Mouse (Mus musculus) hindbrain, embryonic 13.5 days (tissue): ENCODE results near the gene Pros1. TPM values are rescaled to one million over a fixed set of nuclear protein-coding genes. Genes with fewer than 3 reads are reported as not detected.
A peak's percentile ranks its signal among the peaks of the same experiment; 100 is the strongest.

Experiments used
- ATAC-seq: fragments of 200-750 bp; cut with Nextera tagmentation; 2 replicates; pipeline ENCODE4 v1.8.0; 2017; ENCODE audit warnings: moderate TSS enrichment; ENCODE audit not compliant: low FRiP score
- H3K27ac ChIP-seq: fragments of 300-500 bp; sonication (generic); 2 replicates; pipeline ENCODE4 v1.5.1; 2015; ENCODE audit warnings: inconsistent platforms, mild to moderate bottlenecking, moderate library complexity
- H3K27me3 ChIP-seq: fragments of 300-500 bp; sonication (generic); 2 replicates; pipeline ENCODE4 v1.6.1; 2015; ENCODE audit warnings: mild to moderate bottlenecking, inconsistent platforms
- H3K36me3 ChIP-seq: fragments of 300-500 bp; sonication (generic); 2 replicates; pipeline ENCODE4 v1.6.1; 2015; ENCODE audit warnings: mild to moderate bottlenecking, inconsistent platforms
- H3K4me1 ChIP-seq: fragments of 300-500 bp; sonication (generic); replicated peaks from 2 replicates; pipeline ENCODE4 v1.6.1; 2015; ENCODE audit warnings: inconsistent platforms
- H3K4me2 ChIP-seq: fragments of 300-500 bp; sonication (generic); 2 replicates; pipeline ENCODE4 v1.6.1; 2015; ENCODE audit warnings: inconsistent platforms, mild to moderate bottlenecking, moderate library complexity
- H3K4me3 ChIP-seq: fragments of 300-500 bp; sonication (generic); 2 replicates; pipeline ENCODE4 v1.5.1; 2015; ENCODE audit warnings: mild to moderate bottlenecking, inconsistent platforms
- H3K9ac ChIP-seq: fragments of 300-500 bp; sonication (generic); 2 replicates; pipeline ENCODE4 v1.6.1; 2015; ENCODE audit warnings: mild to moderate bottlenecking, inconsistent platforms
- H3K9me3 ChIP-seq: fragments of 300-500 bp; sonication (generic); 2 replicates; pipeline ENCODE4 v1.6.1; 2016; ENCODE audit warnings: inconsistent platforms
- WGBS: fragments of 180-500 bp; shearing (Covaris S2); methylation state at CpG from one replicate; pipeline ENCODE4 v1.1.7; 2015; 5-methylcytosine and 5-hydroxymethylcytosine counted together
- polyA plus RNA-seq: library from polyadenylated mRNA; unstranded; fragments of >200 nt; fragmentation: Nextera tagmentation; extraction: Ambion mirVana; gene quantifications from 2 replicates; pipeline ENCODE4 v1.2.1, GENCODE M21; 2015

Pros1 gene
- polyA plus RNA-seq, 1 experiment from 2014 or later = 12.3 TPM

DNA sequence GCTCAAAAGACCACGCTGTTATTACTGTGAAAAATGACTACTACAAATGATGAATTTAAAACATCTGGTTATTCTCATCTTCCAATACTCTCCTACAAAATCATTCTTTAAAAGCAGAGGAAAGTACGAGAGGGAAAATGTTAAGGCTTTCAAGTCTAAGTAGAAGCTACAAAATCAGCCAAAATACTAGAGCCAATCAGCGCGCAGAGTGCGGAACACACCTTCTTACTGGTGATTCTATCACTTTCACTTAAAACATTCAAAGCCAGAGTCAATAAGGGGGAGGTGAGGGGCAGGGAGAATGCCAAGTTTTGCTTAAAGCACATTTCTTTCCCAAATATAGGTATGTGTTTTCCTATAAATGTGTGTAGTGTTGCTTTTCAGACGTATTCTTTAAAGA is 8.8 kb upstream of the Pros1 start:
- no peaks in the 10 kb centered on the region for H3K36me3 ChIP-seq
- no peak overlapping the region for H3K27ac ChIP-seq
- no peak overlapping the region for H3K9ac ChIP-seq
- H3K4me3 ChIP-seq = peak overlapping the region; percentile 92; the same call in 1 of the 2 replicates
- H3K4me2 ChIP-seq = peak overlapping the region; percentile 82
- H3K4me1 ChIP-seq = peaks cover 16% of the 10 kb centered on the region
- WGBS = 90% methylated on average over 6 of the region's 6 CpGs
- no peaks in the 10 kb centered on the region for H3K27me3 ChIP-seq
- ATAC-seq = no peak
- H3K9me3 ChIP-seq = no peaks in the 10 kb centered on the region

DNA sequence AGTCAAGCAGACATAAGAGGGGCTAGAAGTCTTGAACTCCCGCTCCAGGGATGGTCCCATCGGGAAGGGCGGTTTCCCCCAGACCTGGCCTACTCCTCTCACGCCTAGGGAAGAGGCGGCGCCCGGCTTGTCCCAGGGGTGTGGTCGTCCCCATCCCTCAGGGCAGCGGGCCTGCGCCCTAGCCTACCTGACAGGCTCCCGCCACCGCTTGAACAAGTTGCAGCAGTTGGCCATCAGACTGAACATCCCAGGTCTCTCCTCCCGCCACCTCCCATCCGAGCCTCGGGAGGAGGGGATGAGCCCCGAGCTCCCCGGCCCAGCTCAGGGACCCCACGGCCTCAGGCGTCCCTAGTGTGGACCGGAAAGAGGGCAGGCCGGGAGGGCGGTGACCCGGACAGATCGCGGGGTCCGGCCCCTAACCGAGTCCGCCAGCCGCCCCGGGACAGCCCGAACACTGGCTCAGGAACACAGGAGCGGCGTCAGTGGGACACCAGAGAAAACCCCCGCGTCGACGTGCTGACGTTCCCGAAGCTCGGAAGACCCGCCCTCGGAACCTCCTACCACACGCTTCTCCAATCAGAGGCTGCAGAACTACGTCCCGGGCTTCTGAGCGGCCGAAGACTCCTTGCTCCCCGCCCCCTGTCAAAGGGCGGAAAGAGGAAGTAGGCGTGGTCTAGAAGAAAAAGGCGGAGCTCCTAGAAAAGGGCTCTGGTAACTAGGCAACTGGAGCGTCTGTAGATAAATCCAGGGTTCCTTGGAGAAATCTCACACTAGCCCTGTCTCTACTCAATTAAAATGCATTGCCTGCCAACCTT is 7.4 kb upstream of the Pros1 start, which contains the start of gene Arl13b:
Gene Arl13b, minus strand, starts transcription at position 543 of the 815 bp plus-strand sequence.
- H3K27me3 ChIP-seq = no peaks in the 10 kb centered on the region
- peak within 1 kb of the TSS; percentile 85 for H3K27ac ChIP-seq
- peak within 1 kb of the TSS; percentile 90 for H3K9ac ChIP-seq
- ATAC-seq = peak; percentile 100
- peaks cover 16% of the 10 kb centered on the region for H3K4me1 ChIP-seq
- H3K9me3 ChIP-seq = no peaks in the 10 kb centered on the region
- H3K4me2 ChIP-seq = peak within 1 kb of the TSS; percentile 82
- no peaks in the 10 kb centered on the region for H3K36me3 ChIP-seq
- peak within 1 kb of the TSS; percentile 92 for H3K4me3 ChIP-seq
- under 1% methylated on average over 51 of the region's 52 CpGs for WGBS

DNA sequence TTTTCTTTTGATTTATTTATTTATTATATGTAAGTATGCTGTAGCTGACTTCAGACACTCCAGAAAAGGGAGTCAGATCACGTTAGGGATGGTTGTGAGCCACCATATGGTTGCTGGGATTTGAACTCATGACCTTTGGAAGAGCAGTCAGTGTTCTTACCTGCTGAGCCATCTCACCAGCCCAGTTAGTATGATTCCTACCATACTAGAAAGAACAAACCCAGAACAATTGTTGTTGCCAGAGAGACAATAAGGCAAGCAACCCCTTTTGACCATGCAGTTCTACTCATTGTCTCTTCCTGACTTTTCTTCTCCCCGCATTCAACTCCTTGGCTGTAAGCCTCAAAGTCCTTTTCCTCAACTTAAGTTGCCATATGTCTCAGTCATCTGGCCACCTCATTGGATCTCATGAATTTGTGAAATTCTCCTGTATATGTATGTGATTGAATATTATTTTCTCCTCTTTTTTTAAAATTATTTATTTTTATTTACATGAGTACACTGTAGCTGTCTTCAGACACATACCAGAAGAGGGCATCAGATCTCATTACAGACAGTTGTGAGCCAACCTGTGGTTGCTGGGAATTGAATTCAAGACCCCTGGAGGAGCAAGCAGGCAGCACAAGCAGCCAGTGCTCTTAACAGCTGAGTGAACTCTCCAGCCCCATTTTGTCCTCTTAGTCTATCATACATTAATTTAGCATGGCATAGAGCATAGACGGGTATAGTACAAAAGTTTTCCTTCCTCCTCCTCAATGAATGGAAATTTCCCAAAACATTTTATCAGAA is 1.4 kb upstream of the Pros1 start:
- Histone ChIP-seq H3K4me2 (no peak overlapping the region), H3K27ac (no peak overlapping the region), H3K4me1 (0 out of 2 replicates have a peak, but pooled peaks cover 8% of the 10 kb centered on the region), H3K9ac (no peak overlapping the region), H3K27me3 (0 out of 2 replicates have a peak, but pooled peaks cover 3% of the 10 kb centered on the region), H3K36me3 (no peaks in the 10 kb centered on the region), H3K9me3 (no peaks in the 10 kb centered on the region), H3K4me3 (no peak overlapping the region)
- 81% methylated on average over 3 of the region's 3 CpGs for WGBS
- ATAC-seq = no peak

DNA sequence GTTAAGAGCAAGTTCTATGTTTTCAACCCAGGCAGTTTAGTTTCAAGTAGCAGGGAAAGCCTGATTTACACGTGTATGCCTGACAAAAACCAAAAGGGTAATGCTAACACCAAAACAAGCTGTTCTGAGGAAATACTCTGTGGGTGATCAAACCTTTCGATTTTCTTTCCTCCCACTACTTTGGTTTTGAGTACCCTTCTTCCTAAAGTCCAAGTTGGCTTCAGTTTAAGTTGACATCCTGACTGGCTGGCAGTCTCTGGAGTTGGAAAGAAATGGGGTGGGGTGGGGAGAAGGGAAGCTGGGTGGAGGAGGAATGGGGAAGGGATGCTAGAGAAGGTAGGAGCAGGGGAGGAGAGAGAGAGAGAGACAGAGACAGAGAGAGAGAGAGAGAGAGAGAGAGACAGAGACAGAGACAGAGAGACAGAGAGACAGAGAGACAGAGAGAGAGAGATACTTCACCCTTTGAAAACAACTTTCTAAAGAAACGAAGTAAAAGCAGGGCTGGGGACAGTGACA is 438 bp upstream of the Pros1 start:
- H3K36me3 ChIP-seq = no peaks in the 10 kb centered on the region
- H3K9me3 ChIP-seq = no peaks in the 10 kb centered on the region
- 17% methylated on average over 3 of the region's 3 CpGs for WGBS
- peak overlapping the region; percentile 88 for H3K4me2 ChIP-seq
- H3K4me1 ChIP-seq = 0 out of 2 replicates have a peak, but pooled peaks cover 8% of the 10 kb centered on the region
- peak; percentile 52; the same call in 1 of the 2 replicates for ATAC-seq
- H3K27me3 ChIP-seq = 0 out of 2 replicates have a peak, but pooled peaks cover 3% of the 10 kb centered on the region
- H3K4me3 ChIP-seq = peak overlapping the region; percentile 56
- no peak overlapping the region for H3K27ac ChIP-seq
- H3K9ac ChIP-seq = peak overlapping the region; percentile 82

DNA sequence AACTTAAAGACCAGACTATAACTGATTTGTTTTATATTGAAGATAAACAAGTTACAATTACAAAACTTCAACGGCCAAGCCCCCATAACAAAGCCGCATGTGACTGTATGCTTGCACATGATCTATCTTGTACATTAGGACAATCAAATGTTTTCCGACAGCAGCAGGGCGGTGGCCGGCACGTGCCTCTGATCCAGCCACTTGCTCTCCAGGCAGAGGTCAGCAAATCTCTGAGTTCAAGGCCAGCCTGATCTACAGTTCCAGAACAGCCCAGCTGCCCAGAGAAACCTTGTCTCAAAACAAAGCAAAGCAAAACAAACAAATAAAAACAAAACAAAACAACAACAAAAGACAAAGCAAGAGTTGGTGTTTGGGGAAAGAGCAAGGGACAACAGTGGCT is 1.3 kb downstream of the Pros1 start:
- Histone ChIP-seq H3K27me3 (0 out of 2 replicates have a peak, but pooled peaks cover 3% of the 10 kb centered on the region), H3K4me3 (no peak overlapping the region), H3K36me3 (no peaks in the 10 kb centered on the region), H3K9ac (no peak overlapping the region), H3K27ac (no peak overlapping the region), H3K4me2 (no peak overlapping the region), H3K4me1 (0 out of 2 replicates have a peak, but pooled peaks cover 8% of the 10 kb centered on the region), H3K9me3 (no peaks in the 10 kb centered on the region)
- no peak for ATAC-seq
- WGBS = 71% methylated on average over 6 of the region's 6 CpGs

DNA sequence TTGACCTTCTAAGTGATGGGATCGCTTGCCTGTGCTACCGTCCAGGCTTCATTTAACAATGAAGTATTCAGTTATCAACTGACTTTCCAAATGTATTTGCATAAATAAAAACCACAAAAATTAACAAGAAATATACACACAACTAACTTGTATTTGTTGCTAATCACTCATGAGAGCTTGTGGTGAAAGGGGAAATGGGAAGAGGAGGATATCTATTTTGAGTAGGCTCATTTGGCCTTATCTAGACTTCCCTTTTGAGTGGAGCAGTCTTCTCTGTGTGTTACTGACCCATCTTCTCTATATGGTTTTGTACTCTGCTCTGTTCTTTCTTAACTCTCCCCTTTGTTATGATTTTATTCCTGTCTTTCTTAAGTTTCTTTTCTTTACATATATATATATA is 2.2 kb downstream of the Pros1 start:
- H3K27me3 ChIP-seq = 0 out of 2 replicates have a peak, but pooled peaks cover 3% of the 10 kb centered on the region
- no peak overlapping the region for H3K4me2 ChIP-seq
- H3K36me3 ChIP-seq = no peaks in the 10 kb centered on the region
- 90% methylated on average over 2 of the region's 2 CpGs for WGBS
- no peak overlapping the region for H3K4me3 ChIP-seq
- no peak overlapping the region for H3K27ac ChIP-seq
- 0 out of 2 replicates have a peak, but pooled peaks cover 8% of the 10 kb centered on the region for H3K4me1 ChIP-seq
- H3K9me3 ChIP-seq = no peaks in the 10 kb centered on the region
- no peak for ATAC-seq
- H3K9ac ChIP-seq = no peak overlapping the region

DNA sequence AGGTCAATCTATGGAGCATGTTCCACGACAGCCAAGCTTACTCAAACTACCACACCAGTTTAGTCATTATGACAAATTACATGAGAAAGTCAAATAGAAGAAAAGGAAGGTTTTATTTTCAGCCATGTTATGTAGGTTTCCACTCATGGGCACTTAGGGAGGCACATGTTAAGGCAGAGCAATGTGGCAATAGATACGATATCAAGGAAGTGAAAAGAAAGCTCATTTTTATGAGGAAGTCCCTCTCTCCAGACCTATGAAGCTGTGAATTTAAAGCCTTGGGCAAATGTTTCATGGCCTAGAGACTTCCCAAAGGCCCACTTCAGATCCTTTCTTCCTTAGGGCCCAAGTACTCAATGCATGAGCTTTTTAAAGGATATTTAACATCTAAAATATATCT is 3.4 kb downstream of the Pros1 start:
- Histone ChIP-seq H3K36me3 (no peaks in the 10 kb centered on the region), H3K4me2 (no peak overlapping the region), H3K4me1 (0 out of 2 replicates have a peak, but pooled peaks cover 8% of the 10 kb centered on the region), H3K27ac (no peak overlapping the region), H3K27me3 (0 out of 2 replicates have a peak, but pooled peaks cover 3% of the 10 kb centered on the region), H3K9me3 (no peaks in the 10 kb centered on the region), H3K9ac (no peak overlapping the region), H3K4me3 (no peak overlapping the region)
- no peak for ATAC-seq
- 96% methylated on average over 2 of the region's 2 CpGs for WGBS

DNA sequence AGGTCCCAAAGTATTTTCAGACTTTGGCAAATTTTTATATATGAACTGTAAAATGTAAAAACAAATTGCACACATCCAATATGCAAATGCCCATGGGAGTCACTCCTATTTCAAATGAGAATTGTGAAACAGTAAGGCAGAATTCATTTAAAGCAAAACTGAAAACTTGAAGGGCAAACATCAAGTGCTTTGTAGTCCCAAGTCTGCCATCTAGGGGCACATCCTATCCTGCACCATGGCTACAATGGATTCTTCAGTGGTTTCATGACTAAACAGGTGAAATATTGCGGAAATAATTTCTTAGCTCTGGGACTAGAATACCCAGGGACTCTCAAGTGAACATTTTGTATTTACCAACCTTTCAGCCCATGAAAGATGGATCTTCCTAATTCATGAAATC is 3.9 kb downstream of the Pros1 start:
- H3K27me3 ChIP-seq = 0 out of 2 replicates have a peak, but pooled peaks cover 3% of the 10 kb centered on the region
- no peaks in the 10 kb centered on the region for H3K9me3 ChIP-seq
- no peak overlapping the region for H3K4me3 ChIP-seq
- ATAC-seq = no peak
- H3K9ac ChIP-seq = no peak overlapping the region
- 0 out of 2 replicates have a peak, but pooled peaks cover 8% of the 10 kb centered on the region for H3K4me1 ChIP-seq
- 95% methylated on average over 1 of the region's 1 CpGs for WGBS
- H3K4me2 ChIP-seq = no peak overlapping the region
- H3K36me3 ChIP-seq = no peaks in the 10 kb centered on the region
- H3K27ac ChIP-seq = no peak overlapping the region

DNA sequence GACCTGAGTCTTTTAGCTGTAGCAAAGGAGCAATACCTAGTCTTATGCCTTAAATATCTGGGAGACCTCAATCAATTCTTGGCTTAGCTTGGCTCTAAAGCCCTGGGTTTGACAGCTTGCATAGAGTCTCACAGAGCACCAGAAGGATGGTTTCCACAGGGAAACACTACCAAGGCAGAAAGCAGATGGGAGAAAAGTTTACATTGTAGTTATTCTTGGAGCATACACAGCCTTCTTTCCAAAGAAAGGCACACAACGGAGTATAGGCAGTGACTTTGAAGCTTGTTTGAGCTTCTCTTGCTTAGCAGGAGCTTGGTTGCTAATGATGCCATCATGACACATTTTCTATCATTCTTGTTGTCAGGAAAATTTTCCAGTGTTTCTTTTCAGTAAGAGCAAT is 6.0 kb downstream of the Pros1 start:
- Histone ChIP-seq H3K4me1 (no peaks in the 10 kb centered on the region), H3K36me3 (no peaks in the 10 kb centered on the region), H3K27me3 (0 out of 2 replicates have a peak, but pooled peaks cover 3% of the 10 kb centered on the region), H3K27ac (no peak overlapping the region), H3K9me3 (no peaks in the 10 kb centered on the region), H3K9ac (no peak overlapping the region), H3K4me2 (no peak overlapping the region), H3K4me3 (no peak overlapping the region)
- no peak for ATAC-seq
- 83% methylated on average over 1 of the region's 1 CpGs for WGBS

DNA sequence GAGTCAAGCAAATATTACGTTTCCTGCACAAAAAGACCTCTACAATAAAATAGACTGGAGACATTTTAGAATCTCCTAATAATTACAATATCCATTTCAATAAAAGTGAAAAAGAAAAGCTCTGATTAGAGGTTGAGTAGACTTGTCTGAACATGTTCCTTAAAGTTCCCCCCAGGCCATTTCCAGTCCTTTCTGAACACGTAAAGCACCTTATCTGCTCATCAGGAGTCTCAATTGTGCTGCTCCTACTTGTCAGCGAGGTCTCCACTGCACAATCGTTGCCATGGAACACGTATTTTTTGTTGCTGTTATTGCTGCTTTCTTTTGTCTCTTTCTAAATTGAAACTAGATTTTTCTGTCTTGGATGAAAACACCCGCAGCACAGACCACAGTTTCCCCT is 7.3 kb downstream of the Pros1 start:
- no peak overlapping the region for H3K9ac ChIP-seq
- no peaks in the 10 kb centered on the region for H3K27me3 ChIP-seq
- no peaks in the 10 kb centered on the region for H3K4me1 ChIP-seq
- H3K27ac ChIP-seq = no peak overlapping the region
- H3K4me2 ChIP-seq = no peak overlapping the region
- WGBS = 60% methylated on average over 6 of the region's 6 CpGs
- ATAC-seq = no peak
- H3K9me3 ChIP-seq = no peaks in the 10 kb centered on the region
- no peak overlapping the region for H3K4me3 ChIP-seq
- H3K36me3 ChIP-seq = no peaks in the 10 kb centered on the region

DNA sequence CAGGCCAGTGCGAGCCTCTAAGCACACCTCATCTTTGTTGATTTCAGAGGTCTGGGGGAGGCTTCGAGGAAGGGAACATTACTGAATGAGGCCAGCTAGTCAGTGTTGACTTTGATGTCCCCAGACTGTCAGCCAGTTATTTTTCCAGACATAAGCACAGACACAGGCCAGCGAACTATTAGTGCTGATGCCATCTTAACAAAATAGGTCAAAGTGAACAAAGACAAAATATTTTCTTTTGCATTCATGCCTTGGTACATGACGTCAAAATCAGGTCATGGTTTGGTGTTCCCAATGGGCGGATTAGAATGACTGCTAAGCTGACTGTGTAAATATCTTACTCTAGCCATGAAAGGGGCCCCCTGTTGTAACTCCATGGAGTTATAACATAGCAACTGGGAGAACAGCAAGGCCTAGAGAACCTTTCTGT is 18.6 kb downstream of the Pros1 start:
- WGBS = 68% methylated on average over 5 of the region's 5 CpGs
- no peak for ATAC-seq
- Histone ChIP-seq H3K27ac (no peak overlapping the region), H3K4me1 (peaks cover 5% of the 10 kb centered on the region; the same call in 1 of the 2 replicates), H3K4me3 (no peak overlapping the region), H3K4me2 (no peak overlapping the region), H3K27me3 (no peaks in the 10 kb centered on the region), H3K9me3 (no peaks in the 10 kb centered on the region), H3K36me3 (no peaks in the 10 kb centered on the region), H3K9ac (no peak overlapping the region)

DNA sequence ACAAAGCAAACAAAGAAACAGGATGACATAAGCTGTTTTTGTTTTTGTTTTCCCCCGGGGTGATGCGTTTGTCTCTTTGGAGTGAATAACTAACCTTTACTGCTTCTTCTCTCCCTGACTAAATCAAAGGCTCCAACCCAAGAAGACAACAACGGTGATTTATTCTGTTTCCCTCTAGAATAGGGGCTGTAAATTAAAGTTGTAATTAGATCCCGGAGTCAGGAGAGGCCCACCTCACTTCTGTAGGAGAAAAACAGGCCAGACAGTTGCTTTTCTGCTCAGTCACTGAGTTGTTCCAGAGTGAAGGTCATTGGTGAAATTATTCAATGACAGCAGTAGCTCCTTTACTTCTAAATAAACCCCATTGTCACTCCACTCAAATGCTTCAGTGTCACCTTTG is 19.1 kb downstream of the Pros1 start:
- Histone ChIP-seq H3K4me3 (no peak overlapping the region), H3K4me2 (no peak overlapping the region), H3K4me1 (peaks cover 5% of the 10 kb centered on the region; the same call in 1 of the 2 replicates), H3K9me3 (no peaks in the 10 kb centered on the region), H3K9ac (no peak overlapping the region), H3K27me3 (no peaks in the 10 kb centered on the region), H3K36me3 (no peaks in the 10 kb centered on the region), H3K27ac (no peak overlapping the region)
- no peak for ATAC-seq
- WGBS = 59% methylated on average over 4 of the region's 4 CpGs
